Mouse (Mus musculus) lung, postnatal 10 days (tissue): Measurements from ENCODE around the gene Gm17521.
"Not testable (repeated sequence)": the region's sequence is repeated elsewhere in the genome, so short reads cannot be mapped to it uniquely, and the experiment has no call there.

Experiments used
- DNase-seq: peaks from one replicate; pipeline ENCODE4 v3.0.0; 2021

Gene Gm17521

DNA sequence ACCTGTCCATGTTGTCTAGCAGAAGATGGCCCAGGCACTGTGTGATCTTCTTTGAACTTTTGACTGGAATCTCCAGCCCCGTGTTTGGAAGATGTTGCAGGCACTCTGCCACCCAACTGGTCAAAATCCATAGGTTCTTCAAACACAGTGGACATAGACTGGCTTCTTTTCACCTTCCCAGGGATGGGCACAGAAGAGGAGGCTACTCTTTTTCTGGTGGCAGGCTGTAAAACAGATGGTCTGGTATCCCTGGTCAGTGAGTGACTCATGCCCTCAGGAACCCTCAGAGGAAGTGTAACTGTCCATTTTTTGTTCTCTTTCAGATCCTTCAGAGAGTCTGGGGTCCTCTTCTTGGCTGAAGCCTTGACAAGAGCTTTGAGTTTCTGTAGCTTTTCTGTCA, at the start of gene Gm17521:
TSS of gene Gm17521 (minus strand) at position 101 of the 400 bp plus-strand sequence.
- not testable (repeated sequence) for DNase-seq

DNA sequence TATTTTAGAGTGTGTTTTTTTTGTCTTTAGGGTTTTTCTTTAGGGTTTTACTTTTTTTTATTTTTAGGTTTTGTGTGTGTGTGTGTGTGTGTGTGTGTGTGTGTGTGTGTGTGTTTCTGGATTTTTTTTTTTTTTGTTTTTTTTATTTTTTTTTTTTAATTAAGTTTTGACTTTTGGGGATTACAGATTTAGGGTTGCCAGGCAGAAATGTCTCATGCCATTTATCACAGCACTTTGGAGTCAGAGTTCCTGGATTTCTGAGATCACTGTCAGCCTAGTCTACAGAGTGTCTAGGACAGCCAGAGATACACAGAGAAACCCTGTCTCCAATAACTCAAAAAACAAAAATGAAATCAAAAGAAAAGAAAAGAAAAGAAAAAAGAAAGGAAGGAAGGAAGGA, 14.5 kb upstream of the Gm17521 start:
- no peak for DNase-seq

DNA sequence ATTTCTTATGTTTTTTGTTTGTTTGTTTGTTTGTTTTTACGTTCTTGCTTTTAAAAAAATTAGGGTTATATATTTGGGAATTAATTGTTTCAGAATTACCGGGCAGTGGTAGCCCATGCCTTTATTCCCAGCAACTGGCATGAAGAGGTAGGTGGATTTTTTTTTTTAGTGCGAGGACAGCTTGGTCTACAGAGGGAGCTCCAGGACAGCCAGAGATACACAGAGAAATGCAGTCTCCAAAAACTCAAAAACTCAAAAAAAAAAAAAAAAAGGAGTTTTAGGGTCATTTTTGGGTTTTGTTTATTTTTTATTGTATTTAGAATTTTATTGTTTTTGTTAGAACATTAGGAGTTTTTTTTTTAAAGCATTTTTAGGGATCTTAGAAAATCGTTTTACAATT, 14.0 kb upstream of the Gm17521 start:
- DNase-seq = no peak
